In genomic region chr15:91304296-91304852, GRCm38 (mm10) we compare ENCODE assay signal across 8 mouse cellular contexts.
DNase-seq lines count a peak whose midpoint lies in the region; ATAC-seq lines count a peak whose summit lies in the region.

No protein-coding gene starts in this region.

- no peak overlapping the region for H3K27ac ChIP-seq in neural tube, embryonic 15.5 days (replicated peaks)
- no peak overlapping the region for H3K27ac ChIP-seq in intestine, embryonic 16.5 days (ENCODE audit: low read length)

- WGBS in neural tube, embryonic 15.5 days: 47% methylated on average over 7 of the region's 7 CpGs
- WGBS in intestine, embryonic 16.5 days: 53% methylated on average over 7 of the region's 7 CpGs

- no peaks in the 10 kb centered on the region for H3K4me1 ChIP-seq in neural tube, embryonic 15.5 days
- no peaks in the 10 kb centered on the region for H3K4me1 ChIP-seq in intestine, embryonic 16.5 days (ENCODE audit: control insufficient read depth, insufficient read depth, low read length)

- no peaks in the 10 kb centered on the region for H3K9me3 ChIP-seq in neural tube, embryonic 15.5 days (replicated peaks)
- H3K9me3 ChIP-seq in intestine, embryonic 16.5 days (ENCODE audit: control insufficient read depth, low read length): no peaks in the 10 kb centered on the region

- DNase-seq in cerebellum, postnatal 14 days: peak; percentile 53 to 69
- DNase-seq in cerebellum, adult 11-12 months: no peak
- DNase-seq in neural tube, embryonic 10.5 days (ENCODE audit: extremely low spot score, low spot score): peak; percentile 53
- peak; percentile 86 for DNase-seq in embryo, embryonic 10.5 days (ENCODE audit: low spot score)
- DNase-seq in lung, postnatal 36 days: peak; percentile 69
- DNase-seq in spleen, adult 12 weeks (ENCODE audit: low spot score): no peak

- no peak overlapping the region for H3K4me3 ChIP-seq in neural tube, embryonic 15.5 days (replicated peaks)
- H3K4me3 ChIP-seq in intestine, embryonic 16.5 days (ENCODE audit: low read length): no peak overlapping the region

- H3K27me3 ChIP-seq in neural tube, embryonic 15.5 days (replicated peaks): no peaks in the 10 kb centered on the region
- H3K27me3 ChIP-seq in intestine, embryonic 16.5 days (replicated peaks; ENCODE audit: control insufficient read depth, insufficient read depth, low read length): no peaks in the 10 kb centered on the region

- no peak for ATAC-seq in neural tube, embryonic 15.5 days (ENCODE audit: low FRiP score)
- peak; percentile 50; the same call in 1 of the 2 replicates for ATAC-seq in intestine, embryonic 16.5 days

- no peaks in the 10 kb centered on the region for H3K36me3 ChIP-seq in neural tube, embryonic 15.5 days
- H3K36me3 ChIP-seq in intestine, embryonic 16.5 days (ENCODE audit: control insufficient read depth, insufficient read depth, low read length): no peaks in the 10 kb centered on the region

- H3K9ac ChIP-seq in neural tube, embryonic 15.5 days (replicated peaks): no peak overlapping the region
- H3K9ac ChIP-seq in intestine, embryonic 16.5 days (ENCODE audit: low read depth, low read length): no peak overlapping the region

- no peak overlapping the region for H3K4me2 ChIP-seq in neural tube, embryonic 15.5 days
- no peak overlapping the region for H3K4me2 ChIP-seq in intestine, embryonic 16.5 days (ENCODE audit: low read depth, low read length)

Comparison
In these comparisons a context has a peak if more than half of its experiments do, and no peak if none do; other contexts are left out.
1. DNase-seq: peak in cerebellum, postnatal 14 days (2 of 2), neural tube, embryonic 10.5 days (single experiment), embryo, embryonic 10.5 days (single experiment) and lung, postnatal 36 days (single experiment); none in cerebellum, adult 11-12 months (single experiment) and spleen, adult 12 weeks (single experiment).